Mouse (Mus musculus): ENCODE data around the gene Gm20503. TPM values are rescaled to one million over a fixed set of nuclear protein-coding genes. Genes with fewer than 3 reads are reported as not detected.

Gene Gm20503
- polyA plus RNA-seq (2021; fragmentation: Nextera tagmentation): 1.0 and 1.9 TPM in 2 replicates
- long read RNA-seq, experiment 1, partial matches to known transcripts: 7 of 7 reads
- long read RNA-seq, experiment 1, other reads (novel, unspliced or antisense): 0 of 7 reads
- long read RNA-seq, experiment 2, partial matches to known transcripts: 1 of 2 reads
- long read RNA-seq, experiment 2, other reads (novel, unspliced or antisense): 1 of 2 reads

DNA sequence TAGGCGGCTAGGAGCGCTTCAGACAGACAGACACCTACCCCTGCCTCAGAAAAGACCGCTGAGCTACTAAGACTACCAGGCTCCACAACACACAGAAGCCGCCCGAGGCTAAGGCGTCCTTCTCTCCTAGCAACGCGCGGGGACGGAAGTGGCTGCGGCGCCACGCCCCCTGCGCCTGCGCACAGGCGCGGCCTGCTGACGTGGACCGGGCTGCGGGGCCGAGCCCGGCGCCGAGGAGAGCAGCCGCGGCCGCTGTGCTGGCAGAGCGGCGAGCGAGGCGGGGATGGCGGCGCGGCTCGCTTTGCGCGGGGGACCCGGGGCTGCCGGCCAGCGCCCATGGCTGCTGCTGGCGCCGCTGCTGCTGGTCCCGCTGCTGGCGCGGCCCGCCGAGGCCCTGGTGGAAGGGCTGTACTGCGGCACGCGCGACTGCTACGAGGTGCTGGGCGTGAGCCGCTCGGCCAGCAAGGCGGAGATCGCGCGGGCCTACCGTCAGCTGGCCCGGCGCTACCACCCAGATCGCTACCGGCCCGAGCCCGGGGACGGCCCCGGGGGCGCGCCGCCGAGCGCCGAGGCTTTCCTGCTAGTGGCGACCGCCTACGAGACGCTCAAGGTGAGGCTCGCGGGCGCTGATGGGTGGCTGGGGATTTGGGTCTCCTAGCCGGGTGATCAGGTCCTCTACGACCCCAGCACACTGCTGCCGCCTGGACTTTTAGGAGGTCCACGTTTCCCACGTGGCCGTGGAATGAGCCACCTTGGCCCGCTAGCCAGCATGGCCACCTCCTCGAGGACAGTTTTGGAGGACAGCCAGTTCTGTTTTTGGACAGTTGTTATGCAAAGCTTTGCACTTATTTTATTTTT is at the start of gene Gm20503:
TSS of gene Gm20503 (plus strand) at position 263 of the 858 bp plus-strand sequence.

DNA sequence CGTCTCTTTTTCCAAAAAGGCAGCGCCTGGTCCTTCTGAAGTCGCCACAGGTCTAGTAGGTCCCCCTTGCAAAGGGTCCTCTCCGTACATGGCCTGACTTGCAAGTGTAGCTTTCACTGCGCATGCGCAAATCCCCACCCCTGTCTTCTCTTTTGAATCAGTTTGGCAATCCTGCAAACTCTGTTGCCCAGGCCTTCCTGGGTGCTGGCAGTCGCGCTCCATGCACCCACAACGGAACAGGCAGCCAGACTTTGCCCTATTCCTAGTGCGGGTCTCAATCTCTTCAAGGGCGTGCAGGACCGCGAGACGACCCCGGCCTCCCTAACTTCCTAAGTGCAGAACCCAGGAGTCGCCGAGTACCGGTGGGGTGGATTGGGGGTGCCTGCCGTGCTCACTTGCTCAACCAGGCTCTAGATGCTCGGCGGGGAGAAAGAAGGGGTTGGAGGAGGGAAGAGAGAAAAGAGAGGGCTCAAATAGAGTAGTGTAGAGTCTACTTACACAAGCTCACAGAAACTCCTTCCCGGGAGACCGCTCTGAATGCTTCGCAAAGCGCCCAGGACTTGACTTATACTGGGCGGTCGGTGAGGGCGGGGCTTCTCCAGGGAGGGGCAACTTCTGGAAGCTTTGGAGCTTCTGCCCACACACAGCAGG is 16.3 kb upstream of the Gm20503 start, which contains the start of gene Ptgr1:
TSS of gene Ptgr1 (minus strand) at position 580 of the 651 bp plus-strand sequence.

DNA sequence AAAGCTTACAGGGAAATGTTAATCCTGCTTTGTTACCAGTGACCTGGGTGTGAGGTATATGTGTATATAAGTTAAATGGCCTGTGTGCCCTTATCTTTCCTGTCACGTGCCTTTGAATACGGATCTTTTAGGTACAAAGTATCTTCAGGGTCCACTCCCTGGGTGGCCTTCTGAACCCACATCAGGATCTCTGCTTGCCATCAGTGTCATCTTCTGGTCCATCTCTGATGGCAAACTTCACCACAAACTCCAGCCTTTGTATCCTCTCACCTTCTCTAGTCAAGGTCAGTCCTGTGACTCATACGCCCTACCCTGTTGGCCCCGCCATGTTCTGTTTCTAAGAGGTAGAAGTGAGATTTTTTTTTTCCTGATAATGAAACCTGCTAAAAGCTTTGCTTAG is 8.2 kb upstream of the Gm20503 start, which contains the start of gene Dnajc25:
TSS of gene Dnajc25 (plus strand) at position 301 of the 400 bp plus-strand sequence.

DNA sequence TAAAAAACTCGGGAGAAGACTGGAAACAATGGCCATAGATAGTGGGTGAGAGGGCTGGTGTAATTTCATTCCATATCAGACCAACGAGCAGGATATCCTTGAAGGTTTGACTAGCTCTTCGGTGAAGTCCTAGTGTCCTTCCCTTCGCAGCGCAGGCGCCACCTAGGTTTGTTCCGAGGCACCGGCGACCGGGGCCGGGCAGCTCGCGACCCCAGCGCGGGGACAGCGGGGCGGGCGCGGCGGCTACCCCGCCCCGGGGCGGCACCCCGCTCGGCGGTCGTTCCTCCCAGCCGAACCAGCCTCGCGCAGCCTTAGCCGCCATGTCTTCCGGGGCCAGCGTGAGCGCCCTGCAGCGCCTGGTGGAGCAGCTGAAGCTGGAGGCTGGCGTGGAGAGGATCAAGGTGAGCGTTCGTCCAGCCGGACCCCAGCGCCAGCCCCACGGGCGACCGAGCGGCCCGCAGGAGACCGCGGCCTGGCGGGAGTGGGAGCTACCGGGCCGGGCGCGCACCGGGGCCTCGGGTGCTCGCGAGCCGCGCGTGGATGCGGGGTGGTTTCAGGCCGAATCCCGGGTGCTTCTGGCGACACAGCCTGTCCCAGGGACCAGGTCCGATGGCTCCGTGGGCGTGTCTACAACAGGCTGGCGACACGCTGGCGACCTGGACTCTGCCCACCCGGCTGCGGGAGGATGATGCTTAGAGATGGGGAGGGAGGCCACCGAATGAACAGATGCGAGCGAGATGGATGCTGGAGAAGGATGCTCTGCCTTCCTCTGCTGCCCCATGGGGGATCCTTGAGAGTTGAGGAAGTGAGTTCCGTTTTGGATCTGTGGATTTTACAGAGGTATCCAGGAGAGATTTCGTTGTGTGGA is 32.1 kb downstream of the Gm20503 start, which contains the start of gene Gng10:
TSS of gene Gng10 (plus strand) at position 171 of the 868 bp plus-strand sequence.

Other genes with a start within 250 kb of the Gm20503 start
- not detected in 2 replicates for gene Olfr267, start 215.5 kb upstream of the Gm20503 start, polyA plus RNA-seq (2021; fragmentation: Nextera tagmentation)
- 9.7 and 12.0 TPM in 2 replicates for gene Ecpas, start 90.5 kb upstream of the Gm20503 start, polyA plus RNA-seq (2021; fragmentation: Nextera tagmentation)
- 5.1 and 8.6 TPM in 2 replicates for gene Zkscan16, start 59.6 kb upstream of the Gm20503 start, polyA plus RNA-seq (2021; fragmentation: Nextera tagmentation)
- gene Ptgr1, start 16.1 kb upstream of the Gm20503 start, polyA plus RNA-seq (2021; fragmentation: Nextera tagmentation): 2.3 and 2.8 TPM in 2 replicates
- gene Dnajc25, start 8.1 kb upstream of the Gm20503 start, polyA plus RNA-seq (2021; fragmentation: Nextera tagmentation): 3.0 and 3.7 TPM in 2 replicates
- gene Gng10, start 31.9 kb downstream of the Gm20503 start, polyA plus RNA-seq (2021; fragmentation: Nextera tagmentation): 190 and 221 TPM in 2 replicates
- not detected in 2 replicates for gene AI481877, start 135.8 kb downstream of the Gm20503 start, polyA plus RNA-seq (2021; fragmentation: Nextera tagmentation)
- gene Ugcg, start 186.0 kb downstream of the Gm20503 start, polyA plus RNA-seq (2021; fragmentation: Nextera tagmentation): 4.7 and 5.3 TPM in 2 replicates

All from layer of hippocampus, adult 6 months (tissue).